ENCODE assay signal across 8 mouse cellular contexts in genomic region chr15:95929087-95929486, GRCm38 (mm10).
"Had no signal": no experiment of that assay in that cellular context is flagged by ENCODE, and none has a peak within 500 bp of the region (broad histone marks: within the 10 kb centered on the region; RNA-seq: fewer than 3 reads in every experiment).

No protein-coding gene starts in this region.

- DNase-seq: lung, adult 18-20 months; lung, embryonic 14.5 days; lung, postnatal 10 days; lung, postnatal 4 days; right cerebral cortex, postnatal 14 days; thymus, adult 18-20 months; thymus, postnatal 14 days; thymus, postnatal 36 days had no signal
